ENCODE assay signal across 8 mouse cellular contexts in the genomic region with DNA sequence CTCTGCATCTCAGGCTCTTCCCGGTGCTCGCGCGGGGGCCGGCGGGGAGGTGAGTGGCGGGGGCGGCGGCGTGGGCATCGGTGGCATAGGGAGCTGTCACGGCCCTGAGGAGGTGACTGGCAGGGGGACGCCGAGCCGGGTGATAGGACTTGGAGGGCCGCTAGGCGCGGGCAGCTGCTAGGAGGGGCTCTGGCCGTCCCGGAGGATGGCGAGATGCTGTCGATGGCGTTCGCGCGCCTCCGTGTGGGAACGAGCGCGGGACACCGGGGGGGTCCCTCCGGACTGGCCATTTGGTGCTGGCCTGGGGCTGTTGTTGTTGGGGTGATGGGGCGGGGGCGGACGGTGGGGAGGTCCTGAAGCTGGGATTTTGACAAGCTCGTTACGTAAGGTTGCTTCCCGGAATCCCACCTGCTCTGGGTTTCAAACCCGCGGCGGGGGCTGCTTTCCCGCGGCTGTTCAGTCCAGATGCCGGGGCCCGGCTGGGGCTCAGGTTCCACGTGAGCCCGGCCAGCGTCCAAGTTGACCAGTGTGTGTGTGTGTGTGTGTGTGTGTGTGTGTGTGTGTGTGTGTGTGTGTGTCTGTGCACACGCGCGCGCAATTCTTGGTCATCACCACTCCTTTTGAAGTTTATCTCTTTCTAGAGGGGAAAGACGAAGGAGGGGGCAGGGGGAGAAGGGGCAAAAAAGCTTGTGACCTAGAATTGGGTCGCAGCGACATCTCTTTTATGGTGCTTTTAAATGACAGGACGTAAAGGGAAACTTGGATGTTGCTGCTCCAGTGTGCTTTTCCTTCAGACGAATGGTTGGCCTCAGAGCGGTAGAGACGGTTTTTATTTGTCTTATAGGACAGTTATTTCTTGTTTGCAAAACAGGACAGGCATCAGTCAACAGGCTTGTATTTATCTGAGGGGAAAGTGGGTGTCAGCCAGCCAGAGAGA. TPM values are rescaled to one million over a fixed set of nuclear protein-coding genes. Genes with fewer than 3 reads are reported as not detected.
DNase-seq lines count a peak whose midpoint lies in the region; ATAC-seq and TF ChIP-seq lines count a peak whose summit lies in the region.

No protein-coding gene starts in this region.

- no peak for TF ChIP-seq CTCF in testis, adult 2 months (IDR thresholded peaks at IDR 0.05; ENCODE audit: control insufficient read depth, insufficient read depth, insufficient replicate concordance, low read depth, low read length)

- no peak for TF ChIP-seq POLR2A in testis, adult 2 months (IDR thresholded peaks at IDR 0.05; ENCODE audit: control insufficient read depth, low read depth, low read length)

- H3K4me2 ChIP-seq in limb, embryonic 12.5 days, result peak overlapping the region; percentile 83
- H3K4me2 ChIP-seq in midbrain, embryonic 16.5 days (ENCODE audit: low read length), result peak overlapping the region; percentile 72

- no peaks in the 10 kb centered on the region for H3K9me3 ChIP-seq in limb, embryonic 12.5 days
- H3K9me3 ChIP-seq in midbrain, embryonic 16.5 days (replicated peaks; ENCODE audit: control insufficient read depth, low read length, poor library complexity, severe bottlenecking), result no peaks in the 10 kb centered on the region

- DNase-seq in ovary, postnatal 10 days (ENCODE audit: low spot score), result peak; percentile 27
- DNase-seq in ovary, adult 18-20 months (ENCODE audit: low spot score), result no peak
- peak; percentile 71 for DNase-seq in cerebellum, adult 9-11 months
- peak; percentile 15 to 42 for DNase-seq in gastrocnemius, adult 8-10 months (ENCODE audit: low spot score in 2 of 2)
- peak; percentile 66 for DNase-seq in kidney, adult 18-20 months

- ATAC-seq in limb, embryonic 12.5 days (ENCODE audit: insufficient number of reproducible peaks, insufficient read depth, low FRiP score, low TSS enrichment, low read depth), result peak; percentile 71
- ATAC-seq in midbrain, embryonic 16.5 days, result peak; percentile 87

- H3K9ac ChIP-seq in limb, embryonic 12.5 days (replicated peaks), result peak overlapping the region; percentile 80
- H3K9ac ChIP-seq in midbrain, embryonic 16.5 days (ENCODE audit: low read depth, low read length), result peak overlapping the region; percentile 72

- WGBS in limb, embryonic 12.5 days, result under 1% methylated on average over 59 of the region's 59 CpGs
- under 1% methylated on average over 59 of the region's 59 CpGs for WGBS in midbrain, embryonic 16.5 days

- no peaks in the 10 kb centered on the region for H3K27me3 ChIP-seq in limb, embryonic 12.5 days
- no peaks in the 10 kb centered on the region for H3K27me3 ChIP-seq in midbrain, embryonic 16.5 days (ENCODE audit: control insufficient read depth, insufficient read depth, low read depth, low read length)
- no peaks in the 10 kb centered on the region for H3K27me3 ChIP-seq in testis, adult 2 months (ENCODE audit: control insufficient read depth, insufficient read depth, low read length)

- peak overlapping the region; percentile 85 for H3K4me3 ChIP-seq in limb, embryonic 12.5 days (replicated peaks)
- H3K4me3 ChIP-seq in midbrain, embryonic 16.5 days (ENCODE audit: low read depth, low read length), result peak overlapping the region; percentile 83
- H3K4me3 ChIP-seq in testis, adult 2 months (ENCODE audit: control insufficient read depth, low read depth, low read length), result peak overlapping the region; percentile 90

- no peaks in the 10 kb centered on the region for H3K36me3 ChIP-seq in limb, embryonic 12.5 days
- H3K36me3 ChIP-seq in midbrain, embryonic 16.5 days (ENCODE audit: control insufficient read depth, insufficient read depth, low read length), result no peaks in the 10 kb centered on the region
- no peaks in the 10 kb centered on the region for H3K36me3 ChIP-seq in testis, adult 2 months (ENCODE audit: control insufficient read depth, insufficient read depth, low read length)

- peak overlapping the region; percentile 89 for H3K27ac ChIP-seq in limb, embryonic 12.5 days
- H3K27ac ChIP-seq in midbrain, embryonic 16.5 days (ENCODE audit: low read length), result peak overlapping the region; percentile 97
- H3K27ac ChIP-seq in testis, adult 2 months (ENCODE audit: control insufficient read depth, insufficient read depth, low read depth, low read length), result peak overlapping the region; percentile 40

- H3K4me1 ChIP-seq in limb, embryonic 12.5 days (replicated peaks), result peaks cover 6% of the 10 kb centered on the region
- peaks cover 16% of the 10 kb centered on the region for H3K4me1 ChIP-seq in midbrain, embryonic 16.5 days (ENCODE audit: control insufficient read depth, insufficient read depth, low read length)
- 0 out of 2 replicates have a peak, but pooled peaks cover 2% of the 10 kb centered on the region for H3K4me1 ChIP-seq in testis, adult 2 months (ENCODE audit: control insufficient read depth, insufficient read depth, low read length)

RNA-seq across cellular contexts. Expression of a gene that starts 0.7 kb away (rescaled TPM):
- total RNA-seq in gastrocnemius, adult 8-10 months (2022), result 1 to 10 TPM; 1.3 to 2.4 (median 2.2) TPM
- 8.4 and 9.2 TPM in 2 replicates for polyA plus RNA-seq in limb, embryonic 12.5 days (2016; fragmentation: Nextera tagmentation; extraction: Ambion mirVana)
- polyA plus RNA-seq in midbrain, embryonic 16.5 days (2015; fragmentation: Nextera tagmentation; extraction: Ambion mirVana), result 9.6 and 10.2 TPM in 2 replicates
- 7.0 and 8.3 TPM in 2 replicates for polyA plus RNA-seq in testis, adult 2 months (2012; rRNA removed)

Comparison
In these comparisons a context has a peak if more than half of its experiments do, and no peak if none do; other contexts are left out.
1. H3K27ac ChIP-seq: peak in every context shown above with its lines; median percentile 97 in midbrain, embryonic 16.5 days; 89 in limb, embryonic 12.5 days; 40 in testis, adult 2 months.